Mouse (Mus musculus) heart, postnatal 0 days (tissue): ENCODE measurements around the gene Egf.

Experiments
- CTCF ChIP-seq: IDR thresholded peaks from 2 replicates; pipeline ENCODE4 v1.5.1; 2016; ENCODE audit warnings: antibody characterized with exemption, control low read depth, low read depth
- EP300 ChIP-seq: IDR thresholded peaks from 2 replicates; pipeline ENCODE4 v1.6.1; 2016; ENCODE audit warnings: antibody characterized with exemption, low read depth

DNA sequence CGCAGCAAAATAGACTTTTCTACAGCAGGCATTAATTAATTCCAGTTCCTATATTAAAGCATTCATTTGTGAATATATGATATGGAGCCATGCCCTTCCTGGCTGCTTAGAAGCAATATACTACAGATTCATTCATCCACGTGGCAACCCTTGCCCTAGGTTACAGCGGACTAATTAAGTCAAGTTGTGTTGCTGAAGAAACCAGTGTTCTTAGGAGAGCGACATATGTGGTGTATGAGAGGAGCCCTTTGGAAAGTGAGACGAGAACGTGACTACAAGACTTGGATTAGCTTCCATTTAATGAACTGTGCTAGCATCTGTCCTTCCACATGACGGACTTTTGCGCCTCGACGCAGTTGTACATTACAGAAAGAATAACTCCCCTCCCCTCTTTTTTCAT, 107.8 kb downstream of the Egf start:
- no peak for TF ChIP-seq EP300
- TF ChIP-seq CTCF = no peak
